Mouse (Mus musculus): ENCODE measurements around the gene Magt1. TPM values are rescaled to one million over a fixed set of nuclear protein-coding genes. Genes with fewer than 3 reads are reported as not detected.
"Not testable (repeated sequence)": the region's sequence is repeated elsewhere in the genome, so short reads cannot be mapped to it uniquely, and the experiment has no call there.

Gene Magt1
- polyA plus RNA-seq, 1 experiment from 2014 or later = 63.6 TPM

GRCm38 (mm10) chrX:105929478-105930038, 82.1 kb downstream of the Magt1 start:
- 27% methylated on average over 8 of the region's 8 CpGs for WGBS
- DNase-seq (ENCODE audit: low spot score) = no peak
- Histone ChIP-seq H3K9ac (ENCODE audit: low read length) (no peak overlapping the region; the same call in 1 of the 2 replicates), H3K27ac (ENCODE audit: low read depth) (no peak overlapping the region), H3K4me3 (ENCODE audit: low read depth, low read length) (peak overlapping the region; percentile 67), H3K4me1 (replicated peaks; ENCODE audit: control insufficient read depth, insufficient read depth, low read length) (no peaks in the 10 kb centered on the region; the same call in 1 of the 2 replicates), H3K4me2 (ENCODE audit: low read length) (peak overlapping the region; percentile 39), H3K9me3 (ENCODE audit: control insufficient read depth, low read length) (no peaks in the 10 kb centered on the region), H3K27me3 (replicated peaks; ENCODE audit: control insufficient read depth, insufficient read depth, low read length) (no peaks in the 10 kb centered on the region), H3K36me3 (ENCODE audit: control insufficient read depth, insufficient read depth, low read length) (no peaks in the 10 kb centered on the region)
- peak; percentile 41; the same call in 1 of the 2 replicates for ATAC-seq (replicated peaks; ENCODE audit: low FRiP score, low TSS enrichment, low read depth)

- Histone ChIP-seq H3K36me3 (ENCODE audit: control insufficient read depth, insufficient read depth, low read length) (no peaks in the 10 kb centered on the region), H3K27ac (ENCODE audit: low read depth) (peak within 1 kb of the TSS; percentile 93), H3K4me2 (ENCODE audit: low read length) (peak within 1 kb of the TSS; percentile 61), H3K9ac (ENCODE audit: low read length) (peak within 1 kb of the TSS; percentile 92), H3K4me1 (replicated peaks; ENCODE audit: control insufficient read depth, insufficient read depth, low read length) (no peaks in the 10 kb centered on the region; the same call in 1 of the 2 replicates), H3K4me3 (ENCODE audit: low read depth, low read length) (peak within 1 kb of the TSS; percentile 67), H3K27me3 (replicated peaks; ENCODE audit: control insufficient read depth, insufficient read depth, low read length) (no peaks in the 10 kb centered on the region), H3K9me3 (ENCODE audit: control insufficient read depth, low read length) (no peaks in the 10 kb centered on the region)
- ATAC-seq (replicated peaks; ENCODE audit: low FRiP score, low TSS enrichment, low read depth) (peak; percentile 93), DNase-seq (ENCODE audit: low spot score) (peak; percentile 82)
- WGBS = 17% methylated on average over 41 of the region's 42 CpGs
Observed at GRCm38 (mm10) chrX:105928861-105929477, 82.7 kb downstream of the Magt1 start, which contains the start of gene Atrx. Atrx (minus strand) TSS chrX:105929403.

DNA sequence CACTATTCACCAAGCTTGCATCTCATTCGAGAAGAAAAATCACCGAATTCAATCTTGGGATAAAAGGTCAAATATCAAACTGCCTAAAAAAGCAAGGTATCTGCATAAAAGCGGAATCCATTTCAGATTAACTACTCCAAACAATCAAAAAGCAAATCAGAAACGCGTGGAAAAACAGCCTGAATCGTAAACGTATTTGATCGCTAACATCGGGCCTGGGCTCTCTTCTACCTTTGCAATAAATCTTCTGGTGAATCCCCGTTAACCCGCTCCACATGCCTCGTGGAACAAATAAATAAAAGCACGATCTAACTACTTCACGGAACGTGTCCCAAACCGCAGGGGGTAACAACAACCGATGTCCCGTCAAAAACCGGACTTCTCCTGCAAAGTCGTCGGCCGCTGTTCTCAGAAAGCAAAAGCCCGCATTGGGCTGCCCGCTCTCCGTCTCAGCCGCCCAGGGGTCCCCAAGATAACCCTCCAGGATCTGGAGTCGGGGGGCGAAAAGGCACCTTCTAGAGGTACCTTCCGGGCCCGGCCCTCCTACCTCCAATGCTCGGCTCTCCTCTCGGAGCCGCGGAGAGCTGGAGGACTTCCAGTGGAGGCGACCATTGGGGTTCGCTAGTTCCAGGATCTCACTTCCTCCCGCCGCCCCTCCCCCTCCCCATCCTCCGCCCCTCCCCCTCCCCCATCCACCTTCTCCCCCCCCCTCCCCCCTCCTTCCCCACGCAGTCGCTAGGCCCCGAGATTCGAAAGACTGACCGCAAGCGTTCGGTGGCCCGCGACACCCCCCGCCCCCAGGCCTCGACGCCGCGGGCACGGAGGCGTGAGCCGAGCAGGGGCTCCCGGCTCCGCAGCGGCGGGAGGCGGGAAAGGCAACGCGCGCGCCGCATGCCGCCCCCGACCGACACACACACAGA, 83.5 kb downstream of the Magt1 start:
- peak overlapping the region; percentile 93 for H3K27ac ChIP-seq (ENCODE audit: low read depth)
- H3K9me3 ChIP-seq (ENCODE audit: control insufficient read depth, low read length) = no peaks in the 10 kb centered on the region
- peak overlapping the region; percentile 67 for H3K4me3 ChIP-seq (ENCODE audit: low read depth, low read length)
- no peaks in the 10 kb centered on the region for H3K27me3 ChIP-seq (replicated peaks; ENCODE audit: control insufficient read depth, insufficient read depth, low read length)
- WGBS = 17% methylated on average over 36 of the region's 69 CpGs
- DNase-seq (ENCODE audit: low spot score) (peak; percentile 70), ATAC-seq (replicated peaks; ENCODE audit: low FRiP score, low TSS enrichment, low read depth) (peak; percentile 66)
- H3K4me2 ChIP-seq (ENCODE audit: low read length) = peak overlapping the region; percentile 61
- no peaks in the 10 kb centered on the region for H3K36me3 ChIP-seq (ENCODE audit: control insufficient read depth, insufficient read depth, low read length)
- no peaks in the 10 kb centered on the region; the same call in 1 of the 2 replicates for H3K4me1 ChIP-seq (replicated peaks; ENCODE audit: control insufficient read depth, insufficient read depth, low read length)
- peak overlapping the region; percentile 92 for H3K9ac ChIP-seq (ENCODE audit: low read length)

- H3K4me1 ChIP-seq (replicated peaks; ENCODE audit: control insufficient read depth, insufficient read depth, low read length) = no peaks in the 10 kb centered on the region; the same call in 1 of the 2 replicates
- no peak overlapping the region for H3K4me2 ChIP-seq (ENCODE audit: low read length)
- H3K9ac ChIP-seq (ENCODE audit: low read length) = no peak overlapping the region
- WGBS = 65% methylated on average over 12 of the region's 12 CpGs
- no peaks in the 10 kb centered on the region for H3K27me3 ChIP-seq (replicated peaks; ENCODE audit: control insufficient read depth, insufficient read depth, low read length)
- H3K27ac ChIP-seq (ENCODE audit: low read depth) = no peak overlapping the region
- no peaks in the 10 kb centered on the region for H3K9me3 ChIP-seq (ENCODE audit: control insufficient read depth, low read length)
- ATAC-seq (replicated peaks; ENCODE audit: low FRiP score, low TSS enrichment, low read depth) = no peak
- H3K36me3 ChIP-seq (ENCODE audit: control insufficient read depth, insufficient read depth, low read length) = no peaks in the 10 kb centered on the region
- H3K4me3 ChIP-seq (ENCODE audit: low read depth, low read length) = no peak overlapping the region
- no peak for DNase-seq (ENCODE audit: low spot score)
Observed at GRCm38 (mm10) chrX:105926121-105926735, 85.5 kb downstream of the Magt1 start.

GRCm38 (mm10) chrX:105924326-105925070, 87.2 kb downstream of the Magt1 start:
- 79% methylated on average over 5 of the region's 5 CpGs for WGBS
- no peak for ATAC-seq (replicated peaks; ENCODE audit: low FRiP score, low TSS enrichment, low read depth)

DNA sequence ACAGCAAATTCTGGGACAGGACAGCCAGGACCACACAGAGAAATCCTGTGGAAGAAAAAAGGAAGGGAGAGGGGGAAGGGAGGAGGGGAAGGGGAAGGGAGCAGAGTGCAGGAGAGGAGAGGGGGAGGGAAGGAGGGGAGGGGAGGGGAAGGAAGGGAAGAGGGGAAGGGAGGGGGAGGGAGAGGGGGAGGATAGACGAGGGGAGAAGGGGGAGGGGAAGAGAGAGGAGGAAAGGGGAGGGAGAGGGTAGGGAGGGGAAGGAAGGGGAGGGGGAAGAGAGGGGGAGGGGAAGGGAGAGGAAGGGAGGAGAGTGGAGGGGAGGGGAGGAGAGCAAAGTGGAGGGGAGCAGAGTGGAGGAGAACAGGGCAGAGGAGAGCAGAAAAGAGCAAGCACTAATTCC, 87.8 kb downstream of the Magt1 start:
- 67% methylated on average over 1 of the region's 1 CpGs for WGBS
- DNase-seq (ENCODE audit: low spot score) = no peak

More at GRCm38 (mm10) chrX:105924326-105925070, 87.2 kb downstream of the Magt1 start:
- no peaks in the 10 kb centered on the region for H3K27me3 ChIP-seq (replicated peaks; ENCODE audit: control insufficient read depth, insufficient read depth, low read length)
- H3K4me3 ChIP-seq (ENCODE audit: low read depth, low read length) = no peak overlapping the region
- no peak overlapping the region for H3K4me2 ChIP-seq (ENCODE audit: low read length)
- no peak overlapping the region for H3K27ac ChIP-seq (ENCODE audit: low read depth)
- no peaks in the 10 kb centered on the region; the same call in 1 of the 2 replicates for H3K4me1 ChIP-seq (replicated peaks; ENCODE audit: control insufficient read depth, insufficient read depth, low read length)
- no peak for DNase-seq (ENCODE audit: low spot score)
- H3K9me3 ChIP-seq (ENCODE audit: control insufficient read depth, low read length) = no peaks in the 10 kb centered on the region
- no peaks in the 10 kb centered on the region for H3K36me3 ChIP-seq (ENCODE audit: control insufficient read depth, insufficient read depth, low read length)
- no peak overlapping the region for H3K9ac ChIP-seq (ENCODE audit: low read length)

DNA sequence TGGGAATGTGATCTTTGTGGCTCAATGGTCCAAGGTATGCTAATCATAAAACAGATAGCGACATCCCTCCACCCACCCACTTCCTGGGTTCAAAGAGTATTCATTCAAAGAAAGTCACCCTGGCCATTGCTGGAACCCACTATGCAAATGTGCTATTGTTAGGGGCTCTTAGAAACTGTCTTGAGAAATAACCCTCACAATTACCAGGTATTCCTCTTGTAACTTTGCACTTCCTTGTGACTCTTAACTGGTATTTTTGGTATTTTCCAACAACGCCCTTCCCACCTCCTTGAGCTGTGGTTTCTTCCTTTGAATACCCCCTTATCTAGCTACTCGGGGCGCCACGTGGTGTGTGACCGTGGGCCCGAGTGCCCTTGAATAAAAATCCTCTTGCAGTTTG, 88.7 kb downstream of the Magt1 start:
- not testable (repeated sequence) for H3K4me1 ChIP-seq (replicated peaks; ENCODE audit: control insufficient read depth, insufficient read depth, low read length); DNase-seq (ENCODE audit: low spot score); H3K4me2 ChIP-seq (ENCODE audit: low read length); H3K27ac ChIP-seq (ENCODE audit: low read depth); H3K27me3 ChIP-seq (replicated peaks; ENCODE audit: control insufficient read depth, insufficient read depth, low read length); H3K4me3 ChIP-seq (ENCODE audit: low read depth, low read length); H3K36me3 ChIP-seq (ENCODE audit: control insufficient read depth, insufficient read depth, low read length); H3K9ac ChIP-seq (ENCODE audit: low read length); H3K9me3 ChIP-seq (ENCODE audit: control insufficient read depth, low read length); ATAC-seq (replicated peaks; ENCODE audit: low FRiP score, low TSS enrichment, low read depth)
- WGBS = 94% methylated on average over 7 of the region's 7 CpGs

More for the DNA sequence above, 87.8 kb downstream of the Magt1 start:
- Histone ChIP-seq H3K4me2 (ENCODE audit: low read length) (no peak overlapping the region), H3K9ac (ENCODE audit: low read length) (no peak overlapping the region), H3K27ac (ENCODE audit: low read depth) (no peak overlapping the region), H3K4me3 (ENCODE audit: low read depth, low read length) (no peak overlapping the region), H3K27me3 (replicated peaks; ENCODE audit: control insufficient read depth, insufficient read depth, low read length) (no peaks in the 10 kb centered on the region), H3K4me1 (replicated peaks; ENCODE audit: control insufficient read depth, insufficient read depth, low read length) (no peaks in the 10 kb centered on the region; the same call in 1 of the 2 replicates), H3K9me3 (ENCODE audit: control insufficient read depth, low read length) (no peaks in the 10 kb centered on the region), H3K36me3 (ENCODE audit: control insufficient read depth, insufficient read depth, low read length) (no peaks in the 10 kb centered on the region)
- no peak for ATAC-seq (replicated peaks; ENCODE audit: low FRiP score, low TSS enrichment, low read depth)

Data from intestine, embryonic 14.5 days (tissue).